Mouse (Mus musculus) skeletal muscle tissue, adult 2 months (tissue): ENCODE data around the gene Olfr701.

ENCODE experiments used
- DNase-seq: peaks from one replicate; pipeline ENCODE4 v3.0.0-alpha.2; 2012; ENCODE audit warnings: low read depth, low spot score

Olfr701 gene

DNA sequence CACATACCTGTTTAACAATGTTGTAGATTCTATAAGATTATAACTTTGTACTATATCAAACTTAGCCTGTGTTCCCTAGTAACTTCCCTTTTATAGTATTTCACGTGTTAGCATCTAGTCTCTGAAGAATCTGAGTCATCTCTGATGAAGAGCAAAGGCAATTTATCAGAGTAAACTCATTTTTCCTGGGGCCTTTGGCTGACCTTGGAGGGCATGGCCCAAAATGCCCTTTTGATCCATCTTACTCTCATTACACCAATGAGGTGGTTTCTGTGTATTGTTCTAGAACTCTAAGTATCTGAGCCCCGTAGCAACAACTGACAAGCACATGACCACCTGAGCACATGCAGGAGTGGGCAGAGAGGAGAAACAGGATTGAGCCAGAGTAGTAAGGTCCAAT lies at the start of gene Olfr701:
Gene Olfr701 (plus strand): TSS at position 301 of the 400 bp plus-strand sequence.
- no peak for DNase-seq

DNA sequence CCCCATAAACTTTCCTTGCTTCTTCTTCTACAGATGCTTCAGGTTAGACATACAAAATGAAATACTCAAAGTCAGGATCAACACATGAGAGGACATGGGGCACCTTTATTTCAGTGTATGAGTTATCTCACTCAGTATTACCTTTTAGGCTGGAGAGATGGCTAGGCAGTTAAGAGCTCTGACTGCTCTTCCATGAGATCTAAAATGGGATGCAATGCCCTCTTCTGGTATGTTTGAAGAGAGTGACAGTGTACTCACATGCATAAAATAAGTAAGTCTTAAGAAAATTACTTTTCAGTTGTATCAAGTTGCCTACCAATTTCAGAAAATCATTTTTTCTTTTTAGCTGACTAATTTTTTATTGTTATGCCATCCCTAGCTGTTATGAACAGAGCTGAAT lies 25.6 kb upstream of the Olfr701 start:
- DNase-seq = no peak

DNA sequence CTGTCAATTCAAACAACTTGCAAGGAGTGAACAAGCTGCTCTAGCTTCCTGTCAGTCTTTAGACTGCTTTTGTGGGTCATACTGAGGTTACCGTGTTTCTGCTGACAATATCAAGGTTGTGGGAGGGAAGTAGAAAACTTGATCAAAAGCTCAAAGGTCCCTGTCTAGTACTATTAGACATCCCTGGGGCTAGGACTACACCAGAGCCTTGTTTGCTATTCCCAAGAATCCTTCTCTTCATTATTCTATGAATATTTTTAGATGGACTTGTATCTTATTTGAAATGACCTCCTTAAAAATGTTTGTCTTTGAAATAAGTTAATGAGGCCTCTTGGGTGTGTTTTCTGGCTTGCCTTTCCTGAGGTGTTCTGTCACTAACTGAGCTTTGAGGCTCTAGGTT lies 20.8 kb upstream of the Olfr701 start, which contains the start of gene Olfr699:
Gene Olfr699 (minus strand): TSS at position 101 of the 400 bp plus-strand sequence.
- DNase-seq = no peak

DNA sequence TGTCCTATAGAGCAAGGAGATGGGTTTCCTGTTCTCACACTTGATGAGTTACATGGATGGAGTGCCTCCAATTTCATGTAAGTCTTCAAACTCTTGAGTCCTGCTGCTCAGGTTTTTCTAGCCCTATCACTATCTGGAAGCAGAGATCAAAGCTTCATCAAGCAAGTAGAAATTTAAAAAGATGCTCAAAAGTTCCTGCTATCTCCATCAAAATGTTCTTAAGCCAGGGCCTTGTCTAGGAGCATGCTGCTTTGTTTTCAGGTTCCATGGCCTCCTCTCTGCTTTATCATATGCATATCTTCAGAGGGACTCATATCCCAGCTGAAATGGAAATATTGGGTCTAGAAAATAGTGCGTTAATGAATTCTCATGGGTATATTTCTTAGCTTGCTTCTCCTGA lies 5.2 kb upstream of the Olfr701 start, which contains the start of gene Olfr700:
Gene Olfr700 (minus strand): TSS at position 101 of the 400 bp plus-strand sequence.
- no peak for DNase-seq

DNA sequence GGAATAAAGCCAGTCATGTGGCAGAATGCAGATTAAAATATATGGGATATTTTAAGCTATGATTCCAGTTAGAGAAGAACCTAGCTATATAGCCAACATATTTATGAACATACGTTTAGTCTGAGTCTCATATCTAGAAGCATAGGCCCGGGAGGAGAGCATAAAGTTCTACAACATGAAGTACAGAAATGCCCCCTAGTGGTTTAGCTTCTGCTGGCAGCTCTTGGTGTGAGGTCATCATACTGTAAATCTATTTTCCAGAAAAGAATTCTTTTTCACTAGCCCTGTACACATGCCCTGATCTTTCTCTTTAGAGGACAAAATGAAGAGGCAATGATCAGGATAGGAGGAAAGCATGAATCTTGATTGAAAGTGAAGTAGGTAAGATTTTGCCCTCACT lies 1.8 kb downstream of the Olfr701 start:
- DNase-seq = no peak

DNA sequence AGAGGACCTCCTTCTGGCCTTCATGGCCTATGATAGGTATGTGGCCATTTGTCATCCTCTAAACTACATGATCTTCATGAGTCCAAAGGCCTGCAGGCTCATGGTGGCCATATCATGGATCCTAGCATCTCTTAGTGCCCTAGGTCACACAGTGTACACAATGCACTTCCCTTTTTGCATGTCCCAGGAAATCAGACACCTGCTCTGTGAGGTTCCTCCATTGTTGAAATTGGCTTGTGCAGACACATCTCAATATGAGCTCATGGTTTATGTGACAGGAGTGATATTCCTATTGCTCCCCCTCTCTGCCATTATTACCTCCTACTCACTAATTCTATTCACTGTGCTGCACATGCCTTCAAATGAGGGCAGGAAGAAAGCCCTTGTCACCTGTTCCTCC lies 4.5 kb downstream of the Olfr701 start:
- DNase-seq = no peak

DNA sequence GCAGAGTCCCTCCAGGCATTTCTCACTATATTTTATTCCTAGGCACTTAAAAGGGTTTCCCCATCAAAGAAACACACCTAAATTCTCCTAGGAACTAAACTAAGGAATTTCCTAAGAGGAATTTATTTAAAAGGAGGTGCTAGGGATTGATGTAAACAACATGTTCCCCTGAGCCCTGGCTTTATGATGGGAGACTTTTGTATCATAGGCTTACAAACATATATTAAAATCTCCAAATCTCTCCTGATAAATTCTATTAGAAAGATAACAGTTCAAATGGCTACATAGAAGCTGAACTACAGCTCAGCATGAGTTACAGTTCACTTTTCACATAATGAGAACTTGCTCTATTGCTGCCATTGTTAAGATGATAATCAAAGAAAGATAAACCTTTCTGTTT lies 19.9 kb downstream of the Olfr701 start, which contains the start of gene Olfr702:
Gene Olfr702 (minus strand): TSS at position 101 of the 400 bp plus-strand sequence.
- DNase-seq = no peak

DNA sequence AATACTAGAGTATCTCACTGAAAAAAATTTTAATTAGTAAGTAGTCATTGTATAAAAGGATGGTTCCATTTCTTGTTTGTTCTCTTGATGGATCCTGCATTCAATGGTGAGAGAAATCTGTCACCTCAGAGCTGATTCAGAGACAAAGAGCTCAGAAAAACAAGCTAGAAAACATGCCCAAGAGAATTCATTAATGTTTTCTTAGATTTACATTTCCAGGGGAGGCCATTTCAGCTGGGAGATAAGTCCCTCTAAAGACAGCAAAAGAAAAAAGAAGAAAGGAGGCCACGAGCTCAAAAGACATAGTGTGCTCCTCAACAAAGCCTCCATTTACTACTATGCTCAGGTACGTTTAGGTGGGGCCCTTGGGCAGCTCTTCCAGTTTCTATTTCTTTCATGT lies 29.1 kb downstream of the Olfr701 start, which contains the start of gene Olfr703:
Gene Olfr703 (plus strand): TSS at position 301 of the 400 bp plus-strand sequence.
- DNase-seq = no peak

DNA sequence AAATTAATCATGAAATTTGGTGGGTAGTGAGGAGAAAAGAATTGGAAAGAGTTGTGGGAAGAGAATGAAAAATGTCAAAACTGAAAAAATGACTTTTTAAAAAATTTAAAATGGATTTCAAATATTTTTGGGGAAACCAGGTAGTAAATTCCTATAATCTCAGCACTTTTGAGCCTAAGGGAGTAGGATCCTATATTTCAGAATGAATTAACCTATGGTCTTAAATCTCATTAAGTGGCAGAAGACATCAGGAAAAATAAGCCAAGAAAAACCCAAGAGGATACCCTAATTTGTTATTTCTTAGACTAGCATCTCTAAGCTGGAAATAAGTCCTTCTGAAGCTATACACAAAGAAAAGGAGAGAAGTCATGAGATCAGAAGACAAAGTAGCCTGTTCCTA lies 49.0 kb downstream of the Olfr701 start, which contains the start of gene Olfr704:
Gene Olfr704 (plus strand): TSS at position 301 of the 400 bp plus-strand sequence.
- DNase-seq = no peak
